Mouse (Mus musculus): ENCODE data around the gene Itpa. TPM values are rescaled to one million over a fixed set of nuclear protein-coding genes. Genes with fewer than 3 reads are reported as not detected.
A peak's percentile ranks its signal among the peaks of the same experiment; 100 is the strongest.

Gene Itpa
- polyA plus RNA-seq, 1 experiment from 2014 or later = 90.4 TPM

GRCm38 (mm10) chr2:130697821-130698266 is 30.4 kb downstream of the Itpa start:
- H3K9ac ChIP-seq (ENCODE audit: low read depth, low read length) = peak overlapping the region; percentile 67
- H3K4me1 ChIP-seq (ENCODE audit: control insufficient read depth, insufficient read depth, low read length) = peaks cover 5% of the 10 kb centered on the region; the same call in 1 of the 2 replicates
- DNase-seq (ENCODE audit: low spot score) = peak; percentile 14
- peaks cover 33% of the 10 kb centered on the region for H3K27me3 ChIP-seq (replicated peaks; ENCODE audit: control insufficient read depth, insufficient read depth, low read length)
- 0 out of 2 replicates have a peak, but pooled peaks have one; percentile 12 for ATAC-seq (ENCODE audit: low read depth)
- H3K27ac ChIP-seq (replicated peaks; ENCODE audit: low read depth, low read length) = no peak overlapping the region
- peak overlapping the region; percentile 65 for H3K4me3 ChIP-seq (ENCODE audit: low read depth, low read length)
- H3K4me2 ChIP-seq (ENCODE audit: low read depth, low read length) = peak overlapping the region; percentile 100
- WGBS = 3% methylated on average over 13 of the region's 14 CpGs
- no peaks in the 10 kb centered on the region for H3K36me3 ChIP-seq (ENCODE audit: control insufficient read depth, insufficient read depth, low read length)
- H3K9me3 ChIP-seq (ENCODE audit: control insufficient read depth, low read length) = no peaks in the 10 kb centered on the region; the same call in 1 of the 2 replicates

DNA sequence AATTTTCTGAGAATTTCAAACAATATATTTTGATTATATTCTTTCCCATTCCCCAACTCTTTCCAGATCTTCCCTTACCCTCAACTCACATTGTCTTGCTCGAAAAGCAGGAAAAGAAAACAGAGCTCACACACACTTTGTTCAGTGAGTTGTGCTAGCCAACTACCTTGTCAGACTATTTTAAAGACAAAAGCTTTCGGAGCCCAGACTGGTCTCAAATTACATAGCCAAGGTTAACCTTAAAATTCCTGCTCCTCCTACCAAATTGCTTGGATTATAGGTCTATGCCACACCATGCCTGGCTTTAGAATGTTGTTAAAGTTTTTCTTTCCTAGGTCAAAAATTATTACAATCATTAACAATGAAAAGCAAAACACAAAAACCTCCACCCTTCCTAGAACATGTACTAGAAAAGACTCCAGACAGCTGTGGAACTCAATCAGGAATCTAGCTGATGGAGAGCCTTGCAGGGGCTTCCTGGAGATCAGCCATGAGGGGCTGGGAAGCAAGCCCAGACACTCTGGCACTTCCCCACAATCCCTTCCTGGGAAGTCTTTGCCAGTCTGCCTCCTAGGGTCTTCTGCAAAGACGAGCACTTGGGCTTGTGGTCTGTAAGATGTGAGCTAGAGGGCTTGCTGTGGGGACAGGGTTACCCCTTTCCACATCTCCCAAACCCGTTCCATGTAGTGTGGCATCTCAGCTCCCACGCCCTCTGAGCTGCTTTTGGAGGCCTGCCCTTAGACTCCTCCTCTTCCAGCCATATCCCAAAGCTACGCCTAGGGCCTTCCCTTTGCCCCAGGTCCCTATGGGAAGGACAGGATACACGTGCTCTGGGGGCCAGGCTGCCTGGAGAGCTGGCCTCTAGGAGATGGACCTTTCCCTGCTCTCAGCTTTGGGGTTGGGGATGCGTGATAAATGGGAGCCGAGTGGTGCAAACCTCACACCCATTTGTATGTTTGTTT is 36.9 kb downstream of the Itpa start:
- WGBS = 50% methylated on average over 9 of the region's 9 CpGs
- H3K4me3 ChIP-seq (ENCODE audit: low read depth, low read length) = no peak overlapping the region
- DNase-seq (ENCODE audit: low spot score) = peak; percentile 67
- no peaks in the 10 kb centered on the region for H3K9me3 ChIP-seq (ENCODE audit: control insufficient read depth, low read length)
- H3K27me3 ChIP-seq (replicated peaks; ENCODE audit: control insufficient read depth, insufficient read depth, low read length) = no peaks in the 10 kb centered on the region
- no peak overlapping the region; the same call in 1 of the 2 replicates for H3K4me2 ChIP-seq (ENCODE audit: low read depth, low read length)
- H3K9ac ChIP-seq (ENCODE audit: low read depth, low read length) = no peak overlapping the region
- H3K4me1 ChIP-seq (ENCODE audit: control insufficient read depth, insufficient read depth, low read length) = 0 out of 2 replicates have a peak, but pooled peaks cover 4% of the 10 kb centered on the region
- peaks cover 22% of the 10 kb centered on the region for H3K36me3 ChIP-seq (ENCODE audit: control insufficient read depth, insufficient read depth, low read length)
- peak; percentile 53 for ATAC-seq (ENCODE audit: low read depth)
- peak overlapping the region; percentile 45 for H3K27ac ChIP-seq (replicated peaks; ENCODE audit: low read depth, low read length)

DNA sequence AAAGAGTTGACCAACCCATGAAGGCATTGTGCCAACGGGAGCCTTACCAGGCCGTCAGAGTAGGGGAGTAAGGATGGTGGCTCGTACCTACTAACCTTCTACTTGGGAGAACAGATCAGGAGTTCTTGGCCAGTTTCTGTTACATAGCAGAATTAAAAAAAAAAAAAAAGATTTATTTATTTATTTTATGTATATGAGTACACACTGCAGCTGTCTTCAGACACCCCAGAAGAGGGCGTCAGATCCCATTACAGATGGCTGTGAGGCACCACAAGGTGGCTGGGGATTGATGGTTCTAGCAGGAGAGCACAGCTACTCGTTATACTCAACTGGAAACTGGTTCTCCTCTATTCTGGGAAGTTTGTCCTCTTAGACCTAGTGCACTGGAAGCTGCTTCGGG is 37.8 kb downstream of the Itpa start:
- DNase-seq (ENCODE audit: low spot score) = no peak
- Histone ChIP-seq H3K27ac (replicated peaks; ENCODE audit: low read depth, low read length) (no peak overlapping the region), H3K27me3 (replicated peaks; ENCODE audit: control insufficient read depth, insufficient read depth, low read length) (no peaks in the 10 kb centered on the region), H3K4me3 (ENCODE audit: low read depth, low read length) (no peak overlapping the region), H3K9me3 (ENCODE audit: control insufficient read depth, low read length) (no peaks in the 10 kb centered on the region), H3K36me3 (ENCODE audit: control insufficient read depth, insufficient read depth, low read length) (peaks cover 30% of the 10 kb centered on the region), H3K4me2 (ENCODE audit: low read depth, low read length) (no peak overlapping the region), H3K9ac (ENCODE audit: low read depth, low read length) (no peak overlapping the region), H3K4me1 (ENCODE audit: control insufficient read depth, insufficient read depth, low read length) (0 out of 2 replicates have a peak, but pooled peaks cover 4% of the 10 kb centered on the region)
- WGBS = 73% methylated on average over 6 of the region's 6 CpGs
- ATAC-seq (ENCODE audit: low read depth) = no peak

GRCm38 (mm10) chr2:130706602-130707001 is 39.2 kb downstream of the Itpa start:
- no peaks in the 10 kb centered on the region for H3K9me3 ChIP-seq (ENCODE audit: control insufficient read depth, low read length)
- H3K4me1 ChIP-seq (ENCODE audit: control insufficient read depth, insufficient read depth, low read length) = 0 out of 2 replicates have a peak, but pooled peaks cover 4% of the 10 kb centered on the region
- no peak for DNase-seq (ENCODE audit: low spot score)
- H3K4me3 ChIP-seq (ENCODE audit: low read depth, low read length) = no peak overlapping the region
- no peaks in the 10 kb centered on the region for H3K27me3 ChIP-seq (replicated peaks; ENCODE audit: control insufficient read depth, insufficient read depth, low read length)
- ATAC-seq (ENCODE audit: low read depth) = no peak
- H3K36me3 ChIP-seq (ENCODE audit: control insufficient read depth, insufficient read depth, low read length) = peaks cover 42% of the 10 kb centered on the region
- H3K27ac ChIP-seq (replicated peaks; ENCODE audit: low read depth, low read length) = no peak overlapping the region; the same call in 1 of the 2 replicates
- no peak overlapping the region for H3K9ac ChIP-seq (ENCODE audit: low read depth, low read length)
- no peak overlapping the region for H3K4me2 ChIP-seq (ENCODE audit: low read depth, low read length)
- 62% methylated on average over 4 of the region's 4 CpGs for WGBS

- no peak overlapping the region for H3K9ac ChIP-seq (ENCODE audit: low read depth, low read length)
- DNase-seq (ENCODE audit: low spot score) = no peak
- 68% methylated on average over 10 of the region's 10 CpGs for WGBS
- no peak for ATAC-seq (ENCODE audit: low read depth)
- H3K27ac ChIP-seq (replicated peaks; ENCODE audit: low read depth, low read length) = no peak overlapping the region; the same call in 1 of the 2 replicates
- no peaks in the 10 kb centered on the region for H3K27me3 ChIP-seq (replicated peaks; ENCODE audit: control insufficient read depth, insufficient read depth, low read length)
- H3K4me2 ChIP-seq (ENCODE audit: low read depth, low read length) = no peak overlapping the region
- H3K4me1 ChIP-seq (ENCODE audit: control insufficient read depth, insufficient read depth, low read length) = 0 out of 2 replicates have a peak, but pooled peaks cover 4% of the 10 kb centered on the region
- H3K36me3 ChIP-seq (ENCODE audit: control insufficient read depth, insufficient read depth, low read length) = peaks cover 47% of the 10 kb centered on the region
- no peaks in the 10 kb centered on the region for H3K9me3 ChIP-seq (ENCODE audit: control insufficient read depth, low read length)
- H3K4me3 ChIP-seq (ENCODE audit: low read depth, low read length) = no peak overlapping the region
Observed at GRCm38 (mm10) chr2:130707057-130707456, 39.6 kb downstream of the Itpa start.

- no peak overlapping the region for H3K27ac ChIP-seq (replicated peaks; ENCODE audit: low read depth, low read length)
- 64% methylated on average over 6 of the region's 6 CpGs for WGBS
Observed at GRCm38 (mm10) chr2:130717951-130718350, 50.5 kb downstream of the Itpa start.

DNA sequence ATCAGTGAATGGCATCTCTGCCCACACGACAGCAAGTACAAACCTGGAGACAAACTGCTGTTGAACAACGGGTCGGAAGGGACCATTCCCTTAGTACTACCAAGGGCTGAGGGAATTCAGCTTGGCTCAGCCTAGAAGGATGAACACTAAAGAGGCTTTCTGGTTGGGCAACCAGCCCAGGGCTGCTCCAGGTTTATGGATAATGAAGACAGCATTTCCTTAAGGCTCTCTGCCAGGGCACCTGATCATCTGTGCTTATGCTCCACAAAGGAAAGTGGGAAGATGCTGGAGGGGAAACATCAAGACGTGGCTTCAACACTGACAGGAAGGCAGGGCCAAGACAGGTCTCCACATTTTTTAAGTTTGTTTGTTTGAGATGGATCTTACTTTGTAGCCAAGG is 57.0 kb downstream of the Itpa start:
- WGBS = 80% methylated on average over 4 of the region's 4 CpGs
- Histone ChIP-seq H3K4me3 (ENCODE audit: low read depth, low read length) (no peak overlapping the region), H3K9me3 (ENCODE audit: control insufficient read depth, low read length) (no peaks in the 10 kb centered on the region), H3K36me3 (ENCODE audit: control insufficient read depth, insufficient read depth, low read length) (peaks cover 79% of the 10 kb centered on the region), H3K9ac (ENCODE audit: low read depth, low read length) (no peak overlapping the region), H3K27me3 (replicated peaks; ENCODE audit: control insufficient read depth, insufficient read depth, low read length) (no peaks in the 10 kb centered on the region), H3K27ac (replicated peaks; ENCODE audit: low read depth, low read length) (no peak overlapping the region), H3K4me2 (ENCODE audit: low read depth, low read length) (no peak overlapping the region), H3K4me1 (ENCODE audit: control insufficient read depth, insufficient read depth, low read length) (no peaks in the 10 kb centered on the region)
- ATAC-seq (ENCODE audit: low read depth) (no peak), DNase-seq (ENCODE audit: low spot score) (no peak)

More at GRCm38 (mm10) chr2:130717951-130718350, 50.5 kb downstream of the Itpa start:
- Histone ChIP-seq H3K9me3 (ENCODE audit: control insufficient read depth, low read length) (no peaks in the 10 kb centered on the region), H3K4me3 (ENCODE audit: low read depth, low read length) (no peak overlapping the region), H3K4me2 (ENCODE audit: low read depth, low read length) (no peak overlapping the region), H3K9ac (ENCODE audit: low read depth, low read length) (no peak overlapping the region), H3K27me3 (replicated peaks; ENCODE audit: control insufficient read depth, insufficient read depth, low read length) (no peaks in the 10 kb centered on the region), H3K4me1 (ENCODE audit: control insufficient read depth, insufficient read depth, low read length) (no peaks in the 10 kb centered on the region), H3K36me3 (ENCODE audit: control insufficient read depth, insufficient read depth, low read length) (peaks cover 60% of the 10 kb centered on the region)
- no peak for DNase-seq (ENCODE audit: low spot score)
- no peak for ATAC-seq (ENCODE audit: low read depth)

DNA sequence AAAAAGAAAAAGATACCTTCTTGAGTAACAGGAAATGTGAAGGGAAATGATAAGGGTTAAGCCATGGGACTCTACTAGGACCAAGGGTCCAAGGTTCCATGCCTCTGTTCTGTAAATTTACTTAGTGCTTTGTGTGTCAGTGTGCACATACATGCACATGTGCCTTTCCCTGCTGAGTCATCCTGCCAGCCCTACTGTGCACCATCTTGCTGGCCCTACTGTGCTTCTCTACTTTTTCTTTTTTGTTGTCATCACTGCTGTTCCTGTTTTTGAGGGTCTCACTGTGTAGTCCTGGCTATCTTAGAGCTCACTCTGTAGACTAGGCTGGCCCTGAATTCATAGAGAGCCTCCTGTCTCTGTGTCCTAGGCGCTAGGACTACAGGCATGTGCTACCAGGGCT is 60.3 kb downstream of the Itpa start:
- H3K36me3 ChIP-seq (ENCODE audit: control insufficient read depth, insufficient read depth, low read length) = peaks cover 90% of the 10 kb centered on the region

More for the DNA sequence above, 60.3 kb downstream of the Itpa start:
- Histone ChIP-seq H3K4me1 (ENCODE audit: control insufficient read depth, insufficient read depth, low read length) (no peaks in the 10 kb centered on the region), H3K27me3 (replicated peaks; ENCODE audit: control insufficient read depth, insufficient read depth, low read length) (no peaks in the 10 kb centered on the region), H3K9me3 (ENCODE audit: control insufficient read depth, low read length) (no peaks in the 10 kb centered on the region), H3K27ac (replicated peaks; ENCODE audit: low read depth, low read length) (no peak overlapping the region), H3K4me2 (ENCODE audit: low read depth, low read length) (no peak overlapping the region), H3K4me3 (ENCODE audit: low read depth, low read length) (no peak overlapping the region), H3K9ac (ENCODE audit: low read depth, low read length) (no peak overlapping the region)
- ATAC-seq (ENCODE audit: low read depth) (no peak), DNase-seq (ENCODE audit: low spot score) (no peak)
- WGBS = 86% methylated on average over 1 of the region's 1 CpGs

Measured in embryonic facial prominence, embryonic 14.5 days (tissue).